Mouse (Mus musculus) liver, embryonic 15.5 days (tissue): Measurements from ENCODE around the gene Siglecf. TPM values are rescaled to one million over a fixed set of nuclear protein-coding genes. Genes with fewer than 3 reads are reported as not detected.

Source experiments
- ATAC-seq: fragments of 200-750 bp; cut with Nextera tagmentation; 2 replicates; pipeline ENCODE4 v1.8.0; 2017; ENCODE audit warnings: moderate number of reproducible peaks, mild to moderate bottlenecking, moderate library complexity; ENCODE audit not compliant: insufficient read depth
- H3K27ac ChIP-seq: fragments of 300-500 bp; sonication (generic); replicated peaks from 2 replicates; pipeline ENCODE4 v1.5.1; 2015; ENCODE audit warnings: mild to moderate bottlenecking, inconsistent platforms
- H3K27me3 ChIP-seq: fragments of 300-500 bp; sonication (generic); 2 replicates; pipeline ENCODE4 v1.6.1; 2015; ENCODE audit warnings: mild to moderate bottlenecking, inconsistent platforms
- H3K36me3 ChIP-seq: fragments of 300-500 bp; sonication (generic); replicated peaks from 2 replicates; pipeline ENCODE4 v1.6.1; 2015; ENCODE audit warnings: moderate library complexity, mild to moderate bottlenecking, inconsistent platforms
- H3K4me1 ChIP-seq: fragments of 300-500 bp; sonication (generic); replicated peaks from 2 replicates; pipeline ENCODE4 v1.6.1; 2015; ENCODE audit warnings: inconsistent platforms
- H3K4me2 ChIP-seq: fragments of 300-500 bp; sonication (generic); 2 replicates; pipeline ENCODE4 v1.6.1; 2015; ENCODE audit warnings: moderate library complexity, mild to moderate bottlenecking, inconsistent platforms
- H3K4me3 ChIP-seq: fragments of 300-500 bp; sonication (generic); replicated peaks from 2 replicates; pipeline ENCODE4 v1.5.1; 2015; ENCODE audit warnings: mild to moderate bottlenecking, inconsistent platforms
- H3K9ac ChIP-seq: fragments of 300-500 bp; sonication (generic); 2 replicates; pipeline ENCODE4 v1.6.1; 2015; ENCODE audit warnings: moderate library complexity, mild to moderate bottlenecking, inconsistent platforms
- H3K9me3 ChIP-seq: fragments of 300-500 bp; sonication (generic); replicated peaks from 2 replicates; pipeline ENCODE4 v1.6.1; 2016; ENCODE audit warnings: inconsistent platforms
- WGBS: fragments of 180-500 bp; shearing (Covaris S2); methylation state at CpG from one replicate; pipeline ENCODE4 v1.1.7; 2015; ENCODE audit warnings: mixed read lengths; ENCODE audit not compliant: insufficient replicate concordance; 5-methylcytosine and 5-hydroxymethylcytosine counted together
- polyA plus RNA-seq: library from polyadenylated mRNA; unstranded; fragments of >200 nt; fragmentation: Nextera tagmentation; extraction: Ambion mirVana; gene quantifications from 2 replicates; pipeline ENCODE4 v1.2.1, GENCODE M21; 2015

Siglecf gene
- polyA plus RNA-seq, 1 experiment from 2014 or later: 1.8 TPM

GRCm38 (mm10) chr7:43362021-43362420, 10.9 kb downstream of the Siglecf start:
- ATAC-seq: no peak
- 41% methylated on average over 4 of the region's 4 CpGs for WGBS
- H3K4me2 ChIP-seq: no peak overlapping the region
- H3K9ac ChIP-seq: no peak overlapping the region
- no peaks in the 10 kb centered on the region for H3K36me3 ChIP-seq
- no peak overlapping the region for H3K27ac ChIP-seq
- H3K9me3 ChIP-seq: no peaks in the 10 kb centered on the region
- H3K4me1 ChIP-seq: no peaks in the 10 kb centered on the region
- H3K27me3 ChIP-seq: no peaks in the 10 kb centered on the region
- no peak overlapping the region for H3K4me3 ChIP-seq

GRCm38 (mm10) chr7:43378226-43378625, 27.1 kb downstream of the Siglecf start:
- Histone ChIP-seq H3K4me1 (no peaks in the 10 kb centered on the region; the same call in 1 of the 2 replicates), H3K4me3 (no peak overlapping the region), H3K27me3 (no peaks in the 10 kb centered on the region), H3K9ac (no peak overlapping the region), H3K4me2 (no peak overlapping the region), H3K9me3 (no peaks in the 10 kb centered on the region), H3K27ac (no peak overlapping the region), H3K36me3 (no peaks in the 10 kb centered on the region)
- 10% methylated on average over 5 of the region's 5 CpGs for WGBS
- ATAC-seq: no peak

DNA sequence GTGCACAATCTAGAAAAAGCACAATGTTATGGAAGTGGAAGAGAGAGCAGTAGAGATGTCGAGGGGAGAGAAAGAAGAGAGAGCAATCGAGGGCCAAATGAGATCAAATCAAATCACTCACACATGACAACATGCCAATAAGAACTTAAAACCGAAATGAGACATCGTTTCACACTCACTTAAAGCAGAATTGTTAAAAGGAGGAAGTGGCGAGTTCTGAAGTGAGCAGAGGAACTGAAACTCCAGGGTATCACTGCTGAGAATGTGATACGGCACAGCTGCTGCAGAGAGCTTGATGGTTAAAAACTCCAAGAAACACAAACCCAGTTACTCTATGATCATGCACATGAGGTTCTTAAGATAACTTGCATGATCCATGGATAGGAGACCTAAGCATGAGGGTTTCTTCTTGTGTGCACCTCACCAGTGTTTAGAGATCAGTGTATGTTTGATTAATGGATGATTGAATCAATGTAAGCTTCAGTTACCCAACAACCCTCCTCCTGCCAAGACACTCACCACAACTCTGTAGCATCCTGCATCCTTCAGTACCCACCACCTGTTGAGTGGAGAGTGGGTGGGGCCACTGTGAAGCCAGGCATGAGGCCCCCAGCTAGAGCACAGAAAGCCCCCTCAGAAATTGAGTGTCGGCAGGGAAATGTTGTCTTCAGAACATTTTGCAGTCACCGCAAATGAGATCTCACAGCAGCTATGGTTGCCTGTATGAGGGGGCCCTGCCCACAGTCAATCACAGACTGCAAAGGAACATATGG, 41.4 kb downstream of the Siglecf start:
- no peak for ATAC-seq
- Histone ChIP-seq H3K4me1 (no peaks in the 10 kb centered on the region), H3K4me3 (no peak overlapping the region), H3K9me3 (no peaks in the 10 kb centered on the region), H3K36me3 (no peaks in the 10 kb centered on the region), H3K27me3 (no peaks in the 10 kb centered on the region), H3K4me2 (no peak overlapping the region), H3K9ac (no peak overlapping the region), H3K27ac (no peak overlapping the region)
- WGBS: 31% methylated on average over 8 of the region's 8 CpGs

DNA sequence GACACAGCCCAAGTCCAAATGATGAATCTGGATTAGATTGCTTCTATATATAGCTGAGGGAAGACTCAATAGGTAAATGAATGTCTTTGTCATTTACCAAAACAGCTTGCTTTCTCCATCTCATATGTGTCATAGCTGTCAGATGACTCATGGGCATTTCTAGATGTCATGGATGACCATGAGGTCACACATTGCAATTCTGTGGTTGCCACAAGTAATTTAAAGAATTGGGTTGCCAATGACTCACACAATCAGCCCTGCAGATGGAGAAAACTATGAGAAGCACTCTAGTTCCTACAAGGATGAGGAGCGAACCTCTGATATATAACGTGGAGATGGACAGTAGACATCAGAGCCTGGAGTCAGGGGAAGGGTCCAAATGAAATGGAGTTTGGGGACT, 48.4 kb downstream of the Siglecf start:
- Histone ChIP-seq H3K9me3 (no peaks in the 10 kb centered on the region), H3K27ac (no peak overlapping the region), H3K4me2 (no peak overlapping the region), H3K4me1 (no peaks in the 10 kb centered on the region), H3K36me3 (no peaks in the 10 kb centered on the region), H3K4me3 (no peak overlapping the region), H3K27me3 (no peaks in the 10 kb centered on the region), H3K9ac (no peak overlapping the region)
- no peak for ATAC-seq
- WGBS: 57% methylated on average over 2 of the region's 2 CpGs

- Histone ChIP-seq H3K27ac (no peak overlapping the region), H3K36me3 (no peaks in the 10 kb centered on the region), H3K9ac (no peak overlapping the region), H3K9me3 (no peaks in the 10 kb centered on the region), H3K27me3 (no peaks in the 10 kb centered on the region), H3K4me1 (no peaks in the 10 kb centered on the region), H3K4me3 (no peak overlapping the region), H3K4me2 (no peak overlapping the region)
- no peak for ATAC-seq
- WGBS: 15% methylated on average over 2 of the region's 2 CpGs
These were observed 51.6 kb downstream of the Siglecf start for GRCm38 (mm10) chr7:43402718-43403117.

- ATAC-seq: no peak
- no peak overlapping the region for H3K9ac ChIP-seq
- no peak overlapping the region for H3K4me3 ChIP-seq
- 53% methylated on average over 3 of the region's 3 CpGs for WGBS
- no peak overlapping the region for H3K27ac ChIP-seq
- no peaks in the 10 kb centered on the region for H3K4me1 ChIP-seq
- H3K4me2 ChIP-seq: no peak overlapping the region
- no peaks in the 10 kb centered on the region for H3K27me3 ChIP-seq
- no peaks in the 10 kb centered on the region for H3K36me3 ChIP-seq
- H3K9me3 ChIP-seq: no peaks in the 10 kb centered on the region
These were observed 56.4 kb downstream of the Siglecf start for GRCm38 (mm10) chr7:43407573-43407972.

DNA sequence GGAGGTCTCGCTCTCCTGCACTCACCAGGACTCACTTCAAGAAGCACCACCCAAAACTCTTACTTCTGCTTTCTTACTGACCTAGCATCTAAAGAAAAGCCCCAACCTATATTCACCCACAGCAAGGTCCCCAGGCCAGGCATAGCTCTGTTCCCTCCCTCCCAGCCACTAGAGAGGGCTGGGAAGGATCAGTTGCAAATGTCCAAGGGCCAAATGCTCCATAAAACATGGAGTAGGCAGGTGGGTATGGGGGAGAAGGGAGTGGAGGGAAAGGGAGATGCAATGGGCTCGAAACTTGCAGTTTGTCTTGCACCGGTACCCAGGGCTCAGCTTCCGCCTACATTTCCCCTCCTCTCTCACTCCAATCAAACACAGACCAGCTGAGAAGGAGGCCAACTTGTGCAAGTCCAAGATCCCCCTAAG, 57.0 kb downstream of the Siglecf start, which contains the start of gene Siglecg:
Gene Siglecg (plus strand): TSS at position 74 of the 423 bp plus-strand sequence.
- no peak for ATAC-seq
- Histone ChIP-seq H3K9me3 (no peaks in the 10 kb centered on the region), H3K36me3 (no peaks in the 10 kb centered on the region), H3K27ac (no peak within 1 kb of the TSS), H3K4me2 (no peak within 1 kb of the TSS; the same call in 1 of the 2 replicates), H3K4me3 (no peak within 1 kb of the TSS), H3K9ac (no peak within 1 kb of the TSS), H3K4me1 (no peaks in the 10 kb centered on the region), H3K27me3 (no peaks in the 10 kb centered on the region)
- 26% methylated on average over 4 of the region's 4 CpGs for WGBS

DNA sequence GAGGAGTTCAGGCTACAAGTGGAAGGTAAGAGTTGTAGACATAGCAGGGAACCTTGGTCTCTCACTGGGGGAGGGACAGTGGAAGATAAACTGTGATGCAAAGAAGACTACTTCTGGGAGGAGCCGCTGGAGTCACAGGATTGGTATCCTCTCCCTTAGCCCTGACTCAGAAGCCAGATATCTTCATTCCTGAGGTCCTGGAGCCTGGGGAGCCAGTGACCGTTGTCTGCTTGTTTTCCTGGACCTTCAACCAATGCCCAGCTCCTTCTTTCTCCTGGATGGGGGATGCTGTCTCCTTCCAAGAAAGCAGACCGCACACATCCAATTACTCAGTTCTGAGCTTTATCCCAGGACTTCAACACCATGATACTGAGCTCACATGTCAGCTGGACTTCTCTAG, 57.9 kb downstream of the Siglecf start:
- no peak overlapping the region for H3K4me2 ChIP-seq

More for the DNA sequence above, 57.9 kb downstream of the Siglecf start:
- Histone ChIP-seq H3K4me3 (no peak overlapping the region), H3K9ac (no peak overlapping the region), H3K4me1 (no peaks in the 10 kb centered on the region), H3K27me3 (no peaks in the 10 kb centered on the region), H3K36me3 (no peaks in the 10 kb centered on the region), H3K27ac (no peak overlapping the region), H3K9me3 (no peaks in the 10 kb centered on the region)
- 67% methylated on average over 3 of the region's 3 CpGs for WGBS
- ATAC-seq: no peak

Other genes starting within 250 kb of the Siglecf start
- not detected in 2 replicates for gene Zfp936, start 237.1 kb upstream of the Siglecf start, polyA plus RNA-seq
- gene Zfp715, start 38.0 kb upstream of the Siglecf start, polyA plus RNA-seq: 4.2 and 4.4 TPM in 2 replicates
- 0.76 and 1.2 TPM in 2 replicates for gene Siglecg, start 56.9 kb downstream of the Siglecf start, polyA plus RNA-seq
- gene Lim2, start 76.3 kb downstream of the Siglecf start, polyA plus RNA-seq: not detected in 2 replicates
- gene Nkg7, start 85.7 kb downstream of the Siglecf start, polyA plus RNA-seq: 17.0 and 17.5 TPM in 2 replicates
- gene Cldnd2, start 89.4 kb downstream of the Siglecf start, polyA plus RNA-seq: not detected in 2 replicates
- 283 and 325 TPM in 2 replicates for gene Etfb, start 92.7 kb downstream of the Siglecf start, polyA plus RNA-seq
- not detected in 2 replicates for gene Gm45233, start 92.8 kb downstream of the Siglecf start, polyA plus RNA-seq
- 1.0 and 1.5 TPM in 2 replicates for gene Vsig10l, start 111.8 kb downstream of the Siglecf start, polyA plus RNA-seq
- not detected in 2 replicates for gene Iglon5, start 138.7 kb downstream of the Siglecf start, polyA plus RNA-seq
- not detected in 2 replicates for gene 4931406B18Rik, start 154.6 kb downstream of the Siglecf start, polyA plus RNA-seq
- 3.0 and 3.6 TPM in 2 replicates for gene Cd33, start 193.1 kb downstream of the Siglecf start, polyA plus RNA-seq
- 0.18 and 0.22 TPM in 2 replicates for gene Zfp658, start 210.9 kb downstream of the Siglecf start, polyA plus RNA-seq
- 2.0 and 2.2 TPM in 2 replicates for gene Zfp719, start 228.3 kb downstream of the Siglecf start, polyA plus RNA-seq